Comparison of ENCODE assay signal across 8 mouse cellular contexts in the genomic region with DNA sequence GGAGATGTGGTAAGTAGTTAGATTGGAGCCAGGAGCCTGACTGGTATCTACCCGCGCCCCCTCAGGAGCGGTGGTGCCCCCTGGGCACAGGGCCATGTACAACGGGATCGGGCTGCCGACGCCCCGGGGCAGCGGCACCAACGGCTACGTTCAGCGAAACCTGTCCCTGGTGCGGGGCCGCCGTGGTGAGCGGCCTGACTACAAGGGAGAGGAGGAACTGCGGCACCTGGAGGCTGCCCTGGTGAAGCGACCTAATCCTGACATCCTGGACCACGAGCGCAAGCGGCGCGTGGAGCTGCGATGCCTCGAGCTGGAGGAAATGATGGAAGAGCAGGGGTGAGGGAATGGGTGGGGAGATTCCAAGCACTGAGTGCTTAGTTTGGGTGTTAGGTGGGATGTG. TPM values are rescaled to one million over a fixed set of nuclear protein-coding genes. Genes with fewer than 3 reads are reported as not detected.
DNase-seq lines count a peak whose midpoint lies in the region; ATAC-seq and TF ChIP-seq lines count a peak whose summit lies in the region.

No protein-coding gene starts in this region.

- no peak overlapping the region for H3K27ac ChIP-seq in forebrain, embryonic 12.5 days
- H3K27ac ChIP-seq in forebrain, embryonic 16.5 days (ENCODE audit: low read length): no peak overlapping the region
- H3K27ac ChIP-seq in cortical plate, adult 2 months (ENCODE audit: insufficient read depth, low read length): no peak overlapping the region
- H3K27ac ChIP-seq in intestine, embryonic 16.5 days (ENCODE audit: low read length): no peak overlapping the region
- no peak overlapping the region for H3K27ac ChIP-seq in lung, embryonic 16.5 days (ENCODE audit: low read length)

- H3K9ac ChIP-seq in forebrain, embryonic 12.5 days: no peak overlapping the region
- no peak overlapping the region for H3K9ac ChIP-seq in forebrain, embryonic 16.5 days (replicated peaks; ENCODE audit: low read depth, low read length)
- H3K9ac ChIP-seq in intestine, embryonic 16.5 days (ENCODE audit: low read depth, low read length): no peak overlapping the region
- H3K9ac ChIP-seq in lung, embryonic 16.5 days (ENCODE audit: low read length): no peak overlapping the region

- no peaks in the 10 kb centered on the region for H3K27me3 ChIP-seq in forebrain, embryonic 12.5 days
- H3K27me3 ChIP-seq in forebrain, embryonic 16.5 days (replicated peaks; ENCODE audit: control insufficient read depth, insufficient read depth, low read length): no peaks in the 10 kb centered on the region
- H3K27me3 ChIP-seq in intestine, embryonic 16.5 days (replicated peaks; ENCODE audit: control insufficient read depth, insufficient read depth, low read length): no peaks in the 10 kb centered on the region
- no peaks in the 10 kb centered on the region for H3K27me3 ChIP-seq in lung, embryonic 16.5 days (ENCODE audit: control insufficient read depth, insufficient read depth, low read depth, low read length)

- no peaks in the 10 kb centered on the region for H3K9me3 ChIP-seq in forebrain, embryonic 12.5 days
- H3K9me3 ChIP-seq in forebrain, embryonic 16.5 days (ENCODE audit: control insufficient read depth, low read length): no peaks in the 10 kb centered on the region
- no peaks in the 10 kb centered on the region for H3K9me3 ChIP-seq in intestine, embryonic 16.5 days (ENCODE audit: control insufficient read depth, low read length)
- no peaks in the 10 kb centered on the region for H3K9me3 ChIP-seq in lung, embryonic 16.5 days (ENCODE audit: control insufficient read depth, low read length)

- 0 out of 2 replicates have a peak overlapping the region, but pooled peaks have one; percentile 87 for H3K4me2 ChIP-seq in forebrain, embryonic 12.5 days
- no peak overlapping the region; the same call in 1 of the 2 replicates for H3K4me2 ChIP-seq in forebrain, embryonic 16.5 days (ENCODE audit: low read length)
- H3K4me2 ChIP-seq in intestine, embryonic 16.5 days (ENCODE audit: low read depth, low read length): peak overlapping the region; percentile 11
- peak overlapping the region; percentile 38 for H3K4me2 ChIP-seq in lung, embryonic 16.5 days (ENCODE audit: low read depth, low read length)

- WGBS in forebrain, embryonic 12.5 days: 87% methylated on average over 25 of the region's 25 CpGs
- 81% methylated on average over 25 of the region's 25 CpGs for WGBS in forebrain, embryonic 16.5 days
- 70% methylated on average over 25 of the region's 25 CpGs for WGBS in intestine, embryonic 16.5 days
- 61% methylated on average over 25 of the region's 25 CpGs for WGBS in lung, embryonic 16.5 days

- H3K4me1 ChIP-seq in forebrain, embryonic 12.5 days: peaks cover 30% of the 10 kb centered on the region
- H3K4me1 ChIP-seq in forebrain, embryonic 16.5 days (replicated peaks; ENCODE audit: control insufficient read depth, insufficient read depth, low read length): peaks cover 32% of the 10 kb centered on the region
- H3K4me1 ChIP-seq in cortical plate, adult 2 months (ENCODE audit: control insufficient read depth, insufficient read depth, low read length): 0 out of 2 replicates have a peak, but pooled peaks cover 1% of the 10 kb centered on the region
- peaks cover 16% of the 10 kb centered on the region for H3K4me1 ChIP-seq in intestine, embryonic 16.5 days (ENCODE audit: control insufficient read depth, insufficient read depth, low read length)
- H3K4me1 ChIP-seq in lung, embryonic 16.5 days (replicated peaks; ENCODE audit: control insufficient read depth, insufficient read depth, low read length): peaks cover 23% of the 10 kb centered on the region

- peaks cover 54% of the 10 kb centered on the region for H3K36me3 ChIP-seq in forebrain, embryonic 12.5 days (replicated peaks)
- peaks cover 28% of the 10 kb centered on the region for H3K36me3 ChIP-seq in forebrain, embryonic 16.5 days (ENCODE audit: control insufficient read depth, insufficient read depth)
- H3K36me3 ChIP-seq in intestine, embryonic 16.5 days (ENCODE audit: control insufficient read depth, insufficient read depth, low read length): peaks cover 19% of the 10 kb centered on the region
- peaks cover 31% of the 10 kb centered on the region for H3K36me3 ChIP-seq in lung, embryonic 16.5 days (ENCODE audit: control insufficient read depth, insufficient read depth, low read length)

- peak; percentile 60 for DNase-seq in CD4-positive helper T cell, adult 2 months (ENCODE audit: low read depth, low spot score)
- DNase-seq in c-Kit-positive CD71-positive TER-119-positive erythroid progenitor cells, embryonic 14.5 days (ENCODE audit: low spot score): no peak

- TF ChIP-seq POLR2A in cortical plate, adult 2 months (IDR thresholded peaks at IDR 0.05; ENCODE audit: extremely low read depth, insufficient read depth, low read length): no peak

- no peak overlapping the region; the same call in 1 of the 2 replicates for H3K4me3 ChIP-seq in forebrain, embryonic 12.5 days (replicated peaks)
- no peak overlapping the region for H3K4me3 ChIP-seq in forebrain, embryonic 16.5 days (replicated peaks; ENCODE audit: low read length)
- peak overlapping the region; percentile 2; the same call in 1 of the 2 replicates for H3K4me3 ChIP-seq in cortical plate, adult 2 months (ENCODE audit: insufficient read depth, low read length)
- no peak overlapping the region for H3K4me3 ChIP-seq in intestine, embryonic 16.5 days (ENCODE audit: low read length)
- H3K4me3 ChIP-seq in lung, embryonic 16.5 days (ENCODE audit: low read length): peak overlapping the region; percentile 24

- no peak for TF ChIP-seq CTCF in cortical plate, adult 2 months (IDR thresholded peaks at IDR 0.05; ENCODE audit: extremely low read depth, insufficient read depth, low read length)

- no peak for ATAC-seq in forebrain, embryonic 12.5 days (ENCODE audit: low FRiP score)
- no peak for ATAC-seq in forebrain, embryonic 16.5 days
- ATAC-seq in intestine, embryonic 16.5 days: no peak
- ATAC-seq in lung, embryonic 16.5 days (ENCODE audit: low read depth): no peak
- ATAC-seq in erythroid progenitor cell, adult 5-6 weeks (replicated peaks; ENCODE audit: low FRiP score, poor library complexity, severe bottlenecking): no peak

RNA-seq across cellular contexts. Expression of a gene that starts 16.5 kb away (rescaled TPM):
- 660 and 697 TPM in 2 replicates for polyA plus RNA-seq in forebrain, embryonic 12.5 days (2016; fragmentation: Nextera tagmentation; extraction: Ambion mirVana)
- 435 and 505 TPM in 2 replicates for polyA plus RNA-seq in forebrain, embryonic 16.5 days (2015; fragmentation: Nextera tagmentation; extraction: Ambion mirVana)
- polyA plus RNA-seq in cortical plate, adult 2 months (2012; rRNA removed): 640 and 696 TPM in 2 replicates
- polyA plus RNA-seq in intestine, embryonic 16.5 days (2015; fragmentation: Nextera tagmentation; extraction: Ambion mirVana): 319 and 373 TPM in 2 replicates
- 411 and 414 TPM in 2 replicates for polyA plus RNA-seq in lung, embryonic 16.5 days (2015; fragmentation: Nextera tagmentation; extraction: Ambion mirVana)
- total RNA-seq in erythroid progenitor cell, adult 5-6 weeks (2015; ENCODE audit: low replicate concordance): 468 and 572 TPM in 2 replicates
- 294 and 325 TPM in 2 replicates for total RNA-seq in erythroid progenitor cell, adult 5-6 weeks (2017; ENCODE audit: low replicate concordance)

RNA-seq across cellular contexts. Expression of a gene that starts 21.0 kb away (rescaled TPM):
- polyA plus RNA-seq in forebrain, embryonic 12.5 days (2016; fragmentation: Nextera tagmentation; extraction: Ambion mirVana): 32.7 and 33.5 TPM in 2 replicates
- 22.9 and 33.2 TPM in 2 replicates for polyA plus RNA-seq in forebrain, embryonic 16.5 days (2015; fragmentation: Nextera tagmentation; extraction: Ambion mirVana)
- polyA plus RNA-seq in cortical plate, adult 2 months (2012; rRNA removed): 27.2 and 28.8 TPM in 2 replicates
- 9.8 and 14.9 TPM in 2 replicates for polyA plus RNA-seq in intestine, embryonic 16.5 days (2015; fragmentation: Nextera tagmentation; extraction: Ambion mirVana)
- polyA plus RNA-seq in lung, embryonic 16.5 days (2015; fragmentation: Nextera tagmentation; extraction: Ambion mirVana): 29.0 and 31.4 TPM in 2 replicates
- total RNA-seq in erythroid progenitor cell, adult 5-6 weeks (2015; ENCODE audit: low replicate concordance): not detected in 2 replicates
- not detected in 2 replicates for total RNA-seq in erythroid progenitor cell, adult 5-6 weeks (2017; ENCODE audit: low replicate concordance)

RNA-seq across cellular contexts. Expression of a gene that starts 22.1 kb away (rescaled TPM):
- polyA plus RNA-seq in forebrain, embryonic 12.5 days (2016; fragmentation: Nextera tagmentation; extraction: Ambion mirVana): 1,039 and 1,118 TPM in 2 replicates
- 1,002 and 1,034 TPM in 2 replicates for polyA plus RNA-seq in forebrain, embryonic 16.5 days (2015; fragmentation: Nextera tagmentation; extraction: Ambion mirVana)
- polyA plus RNA-seq in cortical plate, adult 2 months (2012; rRNA removed): 547 and 628 TPM in 2 replicates
- polyA plus RNA-seq in intestine, embryonic 16.5 days (2015; fragmentation: Nextera tagmentation; extraction: Ambion mirVana): 836 and 930 TPM in 2 replicates
- 980 and 1,001 TPM in 2 replicates for polyA plus RNA-seq in lung, embryonic 16.5 days (2015; fragmentation: Nextera tagmentation; extraction: Ambion mirVana)
- total RNA-seq in erythroid progenitor cell, adult 5-6 weeks (2015; ENCODE audit: low replicate concordance): 137 and 167 TPM in 2 replicates
- 51.7 and 117 TPM in 2 replicates for total RNA-seq in erythroid progenitor cell, adult 5-6 weeks (2017; ENCODE audit: low replicate concordance)

RNA-seq across cellular contexts. Expression of a gene that starts 29.0 kb away (rescaled TPM):
- polyA plus RNA-seq in forebrain, embryonic 12.5 days (2016; fragmentation: Nextera tagmentation; extraction: Ambion mirVana): 0.14 TPM in 1 of 2 replicates, not detected in the other
- polyA plus RNA-seq in forebrain, embryonic 16.5 days (2015; fragmentation: Nextera tagmentation; extraction: Ambion mirVana): not detected in 2 replicates
- not detected in 2 replicates for polyA plus RNA-seq in cortical plate, adult 2 months (2012; rRNA removed)
- polyA plus RNA-seq in intestine, embryonic 16.5 days (2015; fragmentation: Nextera tagmentation; extraction: Ambion mirVana): 0.17 TPM in 1 of 2 replicates, not detected in the other
- polyA plus RNA-seq in lung, embryonic 16.5 days (2015; fragmentation: Nextera tagmentation; extraction: Ambion mirVana): not detected in 2 replicates
- total RNA-seq in erythroid progenitor cell, adult 5-6 weeks (2015; ENCODE audit: low replicate concordance): not detected in 2 replicates
- not detected in 2 replicates for total RNA-seq in erythroid progenitor cell, adult 5-6 weeks (2017; ENCODE audit: low replicate concordance)

RNA-seq across cellular contexts. Expression of a gene that starts 35.5 kb away (rescaled TPM):
- 173 and 179 TPM in 2 replicates for polyA plus RNA-seq in forebrain, embryonic 12.5 days (2016; fragmentation: Nextera tagmentation; extraction: Ambion mirVana)
- 151 and 156 TPM in 2 replicates for polyA plus RNA-seq in forebrain, embryonic 16.5 days (2015; fragmentation: Nextera tagmentation; extraction: Ambion mirVana)
- polyA plus RNA-seq in cortical plate, adult 2 months (2012; rRNA removed): 257 and 259 TPM in 2 replicates
- 44.5 and 44.9 TPM in 2 replicates for polyA plus RNA-seq in intestine, embryonic 16.5 days (2015; fragmentation: Nextera tagmentation; extraction: Ambion mirVana)
- polyA plus RNA-seq in lung, embryonic 16.5 days (2015; fragmentation: Nextera tagmentation; extraction: Ambion mirVana): 61.3 and 65.2 TPM in 2 replicates
- 2.1 and 2.9 TPM in 2 replicates for total RNA-seq in erythroid progenitor cell, adult 5-6 weeks (2015; ENCODE audit: low replicate concordance)
- 3.4 and 14.2 TPM in 2 replicates for total RNA-seq in erythroid progenitor cell, adult 5-6 weeks (2017; ENCODE audit: low replicate concordance)

Comparison
In these comparisons a context has a peak if more than half of its experiments do, and no peak if none do; other contexts are left out.
1. H3K4me3 ChIP-seq: peak in cortical plate, adult 2 months (single experiment) and lung, embryonic 16.5 days (single experiment); none in forebrain, embryonic 12.5 days (single experiment), forebrain, embryonic 16.5 days (single experiment) and intestine, embryonic 16.5 days (single experiment).